Mouse (Mus musculus): ENCODE measurements around the gene Dmd.

- no peak for TF ChIP-seq CTCF (IDR thresholded peaks at IDR 0.05 in 2 of 3, conservative IDR thresholded peaks at IDR 0.05 in 1 of 3; ENCODE audit: control insufficient read depth in 1 of 3, insufficient read depth in 1 of 3, low read depth in 2 of 3, low read length in 3 of 3, poor library complexity in 1 of 3, severe bottlenecking in 1 of 3)
- no peak for TF ChIP-seq POLR2AphosphoS5 (IDR thresholded peaks at IDR 0.05; ENCODE audit: borderline replicate concordance, low read depth, low read length)
- no peak for TF ChIP-seq MAX (IDR thresholded peaks at IDR 0.05; ENCODE audit: low read length)
- TF ChIP-seq E2F4 (IDR thresholded peaks at IDR 0.05; ENCODE audit: borderline replicate concordance, low read depth, low read length), result no peak
- TF ChIP-seq USF1 (IDR thresholded peaks at IDR 0.05; ENCODE audit: low read depth, low read length), result no peak
- no peak for TF ChIP-seq GATA1 (IDR thresholded peaks at IDR 0.05; ENCODE audit: low read depth, low read length)
These were observed 2098.0 kb downstream of the Dmd start for GRCm38 (mm10) chrX:85046631-85047030.
